ENCODE assay signal across 8 mouse cellular contexts in genomic region chr8:105268342-105269074, GRCm38 (mm10). TPM values are rescaled to one million over a fixed set of nuclear protein-coding genes. Genes with fewer than 3 reads are reported as not detected.
A peak's percentile ranks its signal among the peaks of the same experiment; 100 is the strongest.
DNase-seq lines count a peak whose midpoint lies in the region; ATAC-seq and TF ChIP-seq lines count a peak whose summit lies in the region.

No protein-coding gene starts in this region.

- H3K27me3 ChIP-seq in liver, postnatal 0 days (ENCODE audit: insufficient read depth, low read length) = peaks cover 67% of the 10 kb centered on the region

- H3K4me1 ChIP-seq in liver, postnatal 0 days (ENCODE audit: insufficient read depth) = peaks cover 33% of the 10 kb centered on the region

- H3K4me2 ChIP-seq in liver, postnatal 0 days (ENCODE audit: low read depth, low read length) = peak overlapping the region; percentile 76

- H3K27ac ChIP-seq in liver, postnatal 0 days (ENCODE audit: low read depth) = no peak overlapping the region

- 7% methylated on average over 65 of the region's 65 CpGs for WGBS in liver, postnatal 0 days (ENCODE audit: insufficient replicate concordance)

- peak; percentile 86 for DNase-seq in embryo, embryonic 10 days (ENCODE audit: low spot score)
- no peak for DNase-seq in embryo, embryonic 9.5 days (ENCODE audit: extremely low spot score)
- DNase-seq in cerebellum, adult 11 months = peak; percentile 68
- DNase-seq in forelimb bud, embryonic 11.5 days (ENCODE audit: low read depth, low spot score) = peak; percentile 76
- DNase-seq in kidney, postnatal 4 days = peak; percentile 66 to 77
- no peak for DNase-seq in liver, postnatal 0 days
- peak; percentile 84 for DNase-seq in right cerebral cortex, postnatal 14 days
- no peak for DNase-seq in natural killer cell, adult 2 months (ENCODE audit: low spot score in 2 of 2)

- ATAC-seq in liver, postnatal 0 days = no peak

- no peak for TF ChIP-seq CTCF in liver, postnatal 0 days (IDR thresholded peaks at IDR 0.05; ENCODE audit: low read depth)

- no peak for TF ChIP-seq EP300 in liver, postnatal 0 days (IDR thresholded peaks at IDR 0.05; ENCODE audit: low read depth)

- no peaks in the 10 kb centered on the region for H3K9me3 ChIP-seq in liver, postnatal 0 days (ENCODE audit: low read length)

- peak overlapping the region; percentile 42 for H3K4me3 ChIP-seq in liver, postnatal 0 days (ENCODE audit: low read depth, low read length)

- no peaks in the 10 kb centered on the region for H3K36me3 ChIP-seq in liver, postnatal 0 days (replicated peaks; ENCODE audit: insufficient read depth, low read length)

- peak overlapping the region; percentile 30; the same call in 1 of the 2 replicates for H3K9ac ChIP-seq in liver, postnatal 0 days (replicated peaks)

RNA-seq across cellular contexts. Expression of gene Hsf4, which starts 1.1 kb away (rescaled TPM):
- not detected in 2 replicates for polyA plus RNA-seq in liver, postnatal 0 days (2015; fragmentation: Nextera tagmentation; extraction: Ambion mirVana)

RNA-seq across cellular contexts. Expression of gene Fbxl8, which starts 4.1 kb away (rescaled TPM):
- polyA plus RNA-seq in liver, postnatal 0 days (2015; fragmentation: Nextera tagmentation; extraction: Ambion mirVana) = 0.95 and 1.2 TPM in 2 replicates

RNA-seq across cellular contexts. Expression of gene Tradd, which starts 4.1 kb away (rescaled TPM):
- 14.3 and 15.1 TPM in 2 replicates for polyA plus RNA-seq in liver, postnatal 0 days (2015; fragmentation: Nextera tagmentation; extraction: Ambion mirVana)

RNA-seq across cellular contexts. Expression of gene Nol3, which starts 7.4 kb away (rescaled TPM):
- 0.05 and 0.24 TPM in 2 replicates for polyA plus RNA-seq in liver, postnatal 0 days (2015; fragmentation: Nextera tagmentation; extraction: Ambion mirVana)

RNA-seq across cellular contexts. Expression of gene B3gnt9, which starts 13.6 kb away (rescaled TPM):
- 1.6 and 2.0 TPM in 2 replicates for polyA plus RNA-seq in liver, postnatal 0 days (2015; fragmentation: Nextera tagmentation; extraction: Ambion mirVana)

Comparison
In these comparisons a context has a peak if more than half of its experiments do, and no peak if none do; other contexts are left out.
1. DNase-seq: peak in embryo, embryonic 10 days (single experiment), cerebellum, adult 11 months (single experiment), forelimb bud, embryonic 11.5 days (single experiment), kidney, postnatal 4 days (2 of 2) and right cerebral cortex, postnatal 14 days (single experiment); none in embryo, embryonic 9.5 days (single experiment), liver, postnatal 0 days (single experiment) and natural killer cell, adult 2 months (0 of 2).